Mouse (Mus musculus): ENCODE data around the gene Nup210l. TPM values are rescaled to one million over a fixed set of nuclear protein-coding genes. Genes with fewer than 3 reads are reported as not detected.

The Nup210l gene
- polyA plus RNA-seq, 1 experiment from 2014 or later = 0.08 TPM

- peak; percentile 60 for ATAC-seq (ENCODE audit: insufficient read depth)
- H3K36me3 ChIP-seq (replicated peaks) = no peaks in the 10 kb centered on the region
- H3K9ac ChIP-seq = peak overlapping the region; percentile 73
- H3K27me3 ChIP-seq = peaks cover 4% of the 10 kb centered on the region; the same call in 1 of the 2 replicates
- H3K27ac ChIP-seq (replicated peaks) = peak overlapping the region; percentile 96
- H3K4me3 ChIP-seq (replicated peaks) = peak overlapping the region; percentile 78
- H3K9me3 ChIP-seq (replicated peaks) = no peaks in the 10 kb centered on the region
- WGBS (ENCODE audit: insufficient replicate concordance) = under 1% methylated on average over 53 of the region's 53 CpGs
- peak overlapping the region; percentile 89 for H3K4me2 ChIP-seq
- peaks cover 73% of the 10 kb centered on the region for H3K4me1 ChIP-seq (replicated peaks)
Observed at GRCm38 (mm10) chr3:90079763-90080497, 24.0 kb upstream of the Nup210l start.

DNA sequence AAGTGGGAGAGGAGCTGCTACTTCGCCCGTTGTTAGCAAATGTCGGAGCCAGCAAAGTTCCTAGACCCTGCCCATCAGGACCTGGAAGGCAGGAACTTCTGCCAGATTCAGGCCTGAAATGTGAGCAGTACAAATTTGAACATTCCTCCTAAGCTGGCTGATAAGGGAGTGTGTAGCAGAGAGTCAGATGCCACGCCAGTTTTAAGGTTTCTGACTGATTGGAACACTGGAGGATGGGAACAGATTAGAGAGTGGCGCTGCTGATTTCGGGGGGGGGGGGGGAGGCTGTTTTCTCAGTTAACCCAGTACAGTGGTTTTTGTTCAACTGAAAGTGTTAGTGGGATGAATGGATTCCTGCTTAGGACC is 23.5 kb upstream of the Nup210l start:
- Histone ChIP-seq H3K27me3 (peaks cover 4% of the 10 kb centered on the region; the same call in 1 of the 2 replicates), H3K27ac (replicated peaks) (peak overlapping the region; percentile 96), H3K9ac (peak overlapping the region; percentile 73), H3K4me3 (replicated peaks) (peak overlapping the region; percentile 78), H3K4me2 (peak overlapping the region; percentile 89), H3K9me3 (replicated peaks) (no peaks in the 10 kb centered on the region), H3K36me3 (replicated peaks) (no peaks in the 10 kb centered on the region), H3K4me1 (replicated peaks) (peaks cover 79% of the 10 kb centered on the region)
- no peak for ATAC-seq (ENCODE audit: insufficient read depth)
- under 1% methylated on average over 6 of the region's 6 CpGs for WGBS (ENCODE audit: insufficient replicate concordance)

- Histone ChIP-seq H3K27ac (replicated peaks) (peak overlapping the region; percentile 96), H3K4me1 (replicated peaks) (peaks cover 89% of the 10 kb centered on the region), H3K4me2 (peak overlapping the region; percentile 89), H3K4me3 (replicated peaks) (peak overlapping the region; percentile 78), H3K27me3 (peaks cover 4% of the 10 kb centered on the region; the same call in 1 of the 2 replicates), H3K9ac (no peak overlapping the region), H3K36me3 (replicated peaks) (peaks cover 9% of the 10 kb centered on the region), H3K9me3 (replicated peaks) (no peaks in the 10 kb centered on the region)
- WGBS (ENCODE audit: insufficient replicate concordance) = 28% methylated on average over 5 of the region's 5 CpGs
- ATAC-seq (ENCODE audit: insufficient read depth) = no peak
Observed at GRCm38 (mm10) chr3:90081365-90082240, 22.3 kb upstream of the Nup210l start.

DNA sequence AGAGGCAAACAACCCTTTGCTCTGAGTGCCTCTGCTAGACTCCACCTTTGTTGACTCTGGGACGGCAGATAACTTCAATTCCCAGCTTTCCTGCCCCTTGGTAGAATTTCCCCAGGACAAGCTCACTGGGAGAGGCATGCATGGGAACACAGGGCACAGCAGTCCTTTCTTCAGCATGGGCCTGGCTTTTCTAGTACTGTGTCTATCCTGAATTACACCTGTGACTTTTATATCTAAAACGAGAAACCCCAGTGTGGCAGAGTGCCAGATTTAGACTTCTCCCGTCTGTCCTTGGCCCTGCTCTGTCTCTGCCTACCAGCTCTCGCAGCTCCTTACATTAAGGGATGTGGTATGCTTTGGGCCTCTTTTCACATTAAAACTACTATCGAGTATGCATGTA is 20.9 kb upstream of the Nup210l start:
- H3K9me3 ChIP-seq (replicated peaks) = no peaks in the 10 kb centered on the region
- 35% methylated on average over 5 of the region's 5 CpGs for WGBS (ENCODE audit: insufficient replicate concordance)
- no peaks in the 10 kb centered on the region for H3K27me3 ChIP-seq
- no peak overlapping the region for H3K9ac ChIP-seq
- ATAC-seq (ENCODE audit: insufficient read depth) = no peak
- peak overlapping the region; percentile 96 for H3K27ac ChIP-seq (replicated peaks)
- peak overlapping the region; percentile 89 for H3K4me2 ChIP-seq
- H3K36me3 ChIP-seq (replicated peaks) = peaks cover 23% of the 10 kb centered on the region
- H3K4me1 ChIP-seq (replicated peaks) = peaks cover 77% of the 10 kb centered on the region
- peak overlapping the region; percentile 78; the same call in 1 of the 2 replicates for H3K4me3 ChIP-seq (replicated peaks)

- ATAC-seq (ENCODE audit: insufficient read depth) = no peak
- H3K4me2 ChIP-seq = peak overlapping the region; percentile 89
- H3K4me3 ChIP-seq (replicated peaks) = no peak overlapping the region
- H3K27me3 ChIP-seq = no peaks in the 10 kb centered on the region
- peaks cover 31% of the 10 kb centered on the region for H3K36me3 ChIP-seq (replicated peaks)
- peak overlapping the region; percentile 96 for H3K27ac ChIP-seq (replicated peaks)
- H3K9me3 ChIP-seq (replicated peaks) = no peaks in the 10 kb centered on the region
- H3K9ac ChIP-seq = no peak overlapping the region; the same call in 1 of the 2 replicates
- H3K4me1 ChIP-seq (replicated peaks) = peaks cover 69% of the 10 kb centered on the region
- WGBS (ENCODE audit: insufficient replicate concordance) = 34% methylated on average over 3 of the region's 3 CpGs
Observed at GRCm38 (mm10) chr3:90083698-90084324, 20.1 kb upstream of the Nup210l start.

DNA sequence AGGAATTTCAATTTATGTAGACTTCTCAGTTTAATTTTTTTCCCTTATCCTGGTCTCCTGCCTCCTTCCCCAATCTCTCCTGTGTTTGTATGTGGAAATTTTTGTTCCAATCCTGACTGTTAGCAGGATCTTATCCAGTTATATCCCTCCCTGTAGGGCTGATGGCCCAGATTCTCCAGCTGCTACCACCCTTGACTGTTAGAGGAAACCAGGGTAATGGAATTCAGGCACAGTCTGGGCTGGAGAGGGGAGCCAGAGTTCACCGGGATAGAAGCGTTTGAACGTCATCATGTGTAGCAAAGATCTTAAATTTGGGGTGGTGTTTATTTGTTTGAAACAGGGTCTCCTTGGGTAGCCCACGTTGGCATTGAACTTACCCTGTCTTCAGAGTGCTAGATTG is 19.1 kb upstream of the Nup210l start:
- Histone ChIP-seq H3K9me3 (replicated peaks) (no peaks in the 10 kb centered on the region), H3K4me2 (0 out of 2 replicates have a peak overlapping the region, but pooled peaks have one; percentile 16), H3K4me1 (replicated peaks) (peaks cover 64% of the 10 kb centered on the region), H3K27me3 (no peaks in the 10 kb centered on the region), H3K27ac (replicated peaks) (no peak overlapping the region; the same call in 1 of the 2 replicates), H3K9ac (no peak overlapping the region), H3K4me3 (replicated peaks) (no peak overlapping the region), H3K36me3 (replicated peaks) (peaks cover 41% of the 10 kb centered on the region)
- ATAC-seq (ENCODE audit: insufficient read depth) = no peak
- 58% methylated on average over 4 of the region's 4 CpGs for WGBS (ENCODE audit: insufficient replicate concordance)

GRCm38 (mm10) chr3:90085281-90085680 is 18.7 kb upstream of the Nup210l start:
- H3K27me3 ChIP-seq = no peaks in the 10 kb centered on the region
- no peak overlapping the region; the same call in 1 of the 2 replicates for H3K27ac ChIP-seq (replicated peaks)
- no peak overlapping the region for H3K4me3 ChIP-seq (replicated peaks)
- no peak for ATAC-seq (ENCODE audit: insufficient read depth)
- 0 out of 2 replicates have a peak overlapping the region, but pooled peaks have one; percentile 16 for H3K4me2 ChIP-seq
- H3K9ac ChIP-seq = no peak overlapping the region
- WGBS (ENCODE audit: insufficient replicate concordance) = 52% methylated on average over 6 of the region's 6 CpGs
- peaks cover 46% of the 10 kb centered on the region for H3K36me3 ChIP-seq (replicated peaks)
- H3K9me3 ChIP-seq (replicated peaks) = no peaks in the 10 kb centered on the region
- peaks cover 62% of the 10 kb centered on the region for H3K4me1 ChIP-seq (replicated peaks)

GRCm38 (mm10) chr3:90086068-90086467 is 17.9 kb upstream of the Nup210l start:
- Histone ChIP-seq H3K4me2 (no peak overlapping the region), H3K4me3 (replicated peaks) (no peak overlapping the region), H3K27ac (replicated peaks) (no peak overlapping the region; the same call in 1 of the 2 replicates), H3K27me3 (no peaks in the 10 kb centered on the region), H3K4me1 (replicated peaks) (peaks cover 55% of the 10 kb centered on the region), H3K9ac (no peak overlapping the region), H3K36me3 (replicated peaks) (peaks cover 54% of the 10 kb centered on the region), H3K9me3 (replicated peaks) (no peaks in the 10 kb centered on the region)
- ATAC-seq (ENCODE audit: insufficient read depth) = no peak
- WGBS (ENCODE audit: insufficient replicate concordance) = 35% methylated on average over 5 of the region's 5 CpGs

GRCm38 (mm10) chr3:90088617-90089016 is 15.3 kb upstream of the Nup210l start:
- H3K27ac ChIP-seq (replicated peaks) = no peak overlapping the region
- H3K9ac ChIP-seq = no peak overlapping the region
- no peak for ATAC-seq (ENCODE audit: insufficient read depth)
- H3K9me3 ChIP-seq (replicated peaks) = no peaks in the 10 kb centered on the region
- H3K4me3 ChIP-seq (replicated peaks) = no peak overlapping the region
- H3K27me3 ChIP-seq = no peaks in the 10 kb centered on the region
- peaks cover 34% of the 10 kb centered on the region for H3K4me1 ChIP-seq (replicated peaks)
- peaks cover 78% of the 10 kb centered on the region for H3K36me3 ChIP-seq (replicated peaks)
- whole genome bisulfite sequencing (ENCODE audit: insufficient replicate concordance) = 60% methylated on average over 2 of the region's 2 CpGs
- no peak overlapping the region for H3K4me2 ChIP-seq

DNA sequence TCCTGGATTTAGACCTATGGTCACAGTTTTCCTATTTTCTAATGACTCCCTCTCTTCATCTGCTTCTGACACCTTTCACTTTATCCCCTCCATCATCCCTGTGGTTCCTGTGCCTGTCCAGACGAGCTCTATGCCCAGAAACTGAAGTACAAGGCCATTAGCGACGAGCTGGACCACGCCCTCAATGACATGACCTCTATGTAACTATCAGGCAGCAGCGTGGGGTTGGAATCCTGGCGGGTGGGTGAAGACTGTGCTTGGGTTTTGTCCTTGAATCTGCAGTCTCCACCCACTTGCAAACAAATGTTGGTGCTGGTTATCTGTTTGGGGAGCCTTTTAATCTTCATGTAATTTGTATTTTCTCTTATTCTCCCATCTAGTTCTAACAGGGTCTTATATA is 13.0 kb upstream of the Nup210l start:
- H3K9me3 ChIP-seq (replicated peaks) = no peaks in the 10 kb centered on the region
- no peaks in the 10 kb centered on the region for H3K27me3 ChIP-seq
- H3K4me2 ChIP-seq = no peak overlapping the region
- H3K4me3 ChIP-seq (replicated peaks) = no peak overlapping the region
- H3K9ac ChIP-seq = no peak overlapping the region
- 64% methylated on average over 6 of the region's 6 CpGs for WGBS (ENCODE audit: insufficient replicate concordance)
- ATAC-seq (ENCODE audit: insufficient read depth) = no peak
- H3K36me3 ChIP-seq (replicated peaks) = peaks cover 98% of the 10 kb centered on the region
- no peak overlapping the region for H3K27ac ChIP-seq (replicated peaks)
- H3K4me1 ChIP-seq (replicated peaks) = peaks cover 12% of the 10 kb centered on the region
